Mouse (Mus musculus) liver, postnatal 0 days (tissue): ENCODE results near the gene Tspan10.
A peak's percentile ranks its signal among the peaks of the same experiment; 100 is the strongest.

ENCODE experiments used
- CTCF ChIP-seq: sonication (generic); IDR thresholded peaks from 2 replicates; pipeline ENCODE4 v1.5.1; 2016; ENCODE audit warnings: antibody characterized with exemption, low read depth
- EP300 ChIP-seq: IDR thresholded peaks from 2 replicates; pipeline ENCODE4 v1.6.1; 2016; ENCODE audit warnings: antibody characterized with exemption, low read depth, mild to moderate bottlenecking

DNA sequence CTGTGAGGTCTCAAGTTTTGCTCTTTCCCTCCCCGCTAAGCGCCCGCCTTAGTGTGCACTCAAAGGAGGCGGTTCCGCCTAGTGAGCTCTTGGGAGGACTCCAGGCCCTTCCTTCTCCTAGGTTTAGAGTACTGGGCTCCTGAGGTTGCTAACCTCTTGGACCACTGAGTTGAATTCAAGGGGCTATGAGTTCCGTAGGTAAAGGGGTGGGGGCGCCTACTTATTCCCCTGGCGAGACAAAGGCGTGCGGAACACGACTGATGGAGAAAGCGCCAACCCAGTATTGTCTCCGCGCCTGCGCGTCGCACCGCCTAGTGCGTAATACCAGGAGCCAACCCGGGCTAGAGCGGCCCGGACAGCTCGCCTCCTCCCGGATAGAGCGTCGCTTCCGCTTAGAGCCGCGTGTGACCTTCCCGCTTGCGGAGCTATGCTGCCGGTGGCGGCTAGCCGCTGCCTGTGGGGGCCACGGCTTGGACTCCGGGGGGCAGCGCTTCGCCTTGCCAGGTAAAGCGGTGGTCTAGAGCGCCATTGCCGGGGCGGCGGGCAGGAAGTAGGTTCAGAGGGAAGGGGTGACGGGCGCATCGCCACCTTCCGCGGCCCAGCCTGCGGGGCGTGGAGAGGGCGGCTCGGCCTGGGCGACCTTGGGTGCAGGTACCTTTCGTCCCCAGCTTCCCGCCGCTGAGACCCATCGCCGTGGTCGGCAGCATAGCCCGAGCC lies 42.0 kb downstream of the Tspan10 start, which contains the start of gene Mrpl12:
- TF ChIP-seq CTCF (0 out of 2 replicates have a peak, but pooled peaks have one; percentile 3), EP300 (peak; percentile 70)
